Mouse (Mus musculus) B cell, adult 2 months (primary cell): Measurements from ENCODE around the gene Tpgs1.

ENCODE experiments used
- DNase-seq, 2 experiments: peaks; one replicate each; pipeline ENCODE4 v3.0.0; 2022

Tpgs1 gene

DNA sequence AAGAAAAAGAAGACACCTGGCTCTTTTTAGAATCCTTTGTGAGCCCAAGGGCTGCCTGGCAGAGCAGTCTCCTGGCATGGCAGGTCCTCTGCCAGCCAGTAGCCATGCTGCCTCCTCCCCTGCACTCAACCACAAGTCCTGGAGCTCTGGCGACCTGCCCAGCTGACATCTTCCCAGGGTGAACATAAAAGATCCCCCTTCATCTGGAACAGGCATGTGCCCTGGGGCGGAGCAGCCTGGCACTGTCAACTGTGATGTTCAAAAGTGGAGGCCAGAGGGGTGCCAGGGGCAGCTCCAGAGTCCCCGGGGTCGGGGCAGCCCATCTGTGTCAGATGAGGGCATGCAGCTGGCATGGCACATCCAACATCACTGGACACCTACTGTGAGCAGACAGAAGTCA, 45.8 kb downstream of the Tpgs1 start:
- DNase-seq, result no peak

DNA sequence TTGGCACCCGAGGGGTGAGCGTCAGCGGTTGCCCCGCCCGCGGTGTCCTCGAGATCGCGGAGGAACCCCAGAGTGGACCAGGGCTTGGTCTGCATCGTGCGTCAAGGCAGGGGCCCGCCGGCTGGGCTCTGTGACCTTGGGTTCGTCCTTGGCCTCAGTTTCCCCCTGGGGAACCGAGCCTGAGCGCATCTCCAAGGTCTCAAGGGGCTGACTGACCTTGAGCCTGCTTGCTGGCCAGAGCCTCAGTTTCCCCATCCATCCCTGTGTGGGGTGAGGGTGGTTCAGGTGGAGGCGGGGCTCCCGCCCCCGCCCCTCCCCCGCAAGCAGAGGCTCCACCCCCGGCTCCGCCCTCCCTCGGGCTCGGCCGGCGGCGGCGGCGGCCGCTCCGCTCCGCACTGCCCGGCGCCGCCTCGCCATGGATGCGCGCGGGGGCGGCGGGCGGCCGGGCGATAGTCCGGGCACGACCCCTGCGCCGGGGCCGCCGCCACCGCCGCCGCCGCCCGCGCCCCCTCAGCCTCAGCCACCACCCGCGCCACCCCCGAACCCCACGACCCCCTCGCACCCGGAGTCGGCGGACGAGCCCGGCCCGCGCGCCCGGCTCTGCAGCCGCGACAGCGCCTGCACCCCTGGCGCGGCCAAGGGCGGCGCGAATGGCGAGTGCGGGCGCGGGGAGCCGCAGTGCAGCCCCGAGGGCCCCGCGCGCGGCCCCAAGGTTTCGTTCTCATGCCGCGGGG, 47.3 kb downstream of the Tpgs1 start, which contains the start of gene Hcn2:
Gene Hcn2, plus strand, starts transcription at position 381 of the 734 bp plus-strand sequence.
- no peak for DNase-seq

DNA sequence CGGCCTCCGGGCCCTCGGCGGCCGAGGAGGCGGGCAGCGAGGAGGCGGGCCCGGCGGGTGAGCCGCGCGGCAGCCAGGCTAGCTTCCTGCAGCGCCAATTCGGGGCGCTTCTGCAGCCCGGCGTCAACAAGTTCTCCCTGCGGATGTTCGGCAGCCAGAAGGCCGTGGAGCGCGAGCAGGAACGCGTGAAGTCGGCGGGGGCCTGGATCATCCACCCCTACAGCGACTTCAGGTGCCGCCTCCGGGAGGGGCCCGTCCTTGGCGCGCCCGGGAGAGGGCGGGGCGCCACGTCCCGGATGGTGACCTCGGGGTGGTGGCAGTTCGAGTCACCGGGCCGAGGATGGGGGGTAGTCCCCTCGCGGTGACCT, 47.8 kb downstream of the Tpgs1 start:
- peak in 1 of 2 experiments; percentile 34 for DNase-seq

GRCm38 (mm10) chr10:79717640-79718357, 48.6 kb downstream of the Tpgs1 start:
- peak; percentile 61 to 65 for DNase-seq

- no peak for DNase-seq
These were observed 51.9 kb downstream of the Tpgs1 start for GRCm38 (mm10) chr10:79721089-79721488.

DNA sequence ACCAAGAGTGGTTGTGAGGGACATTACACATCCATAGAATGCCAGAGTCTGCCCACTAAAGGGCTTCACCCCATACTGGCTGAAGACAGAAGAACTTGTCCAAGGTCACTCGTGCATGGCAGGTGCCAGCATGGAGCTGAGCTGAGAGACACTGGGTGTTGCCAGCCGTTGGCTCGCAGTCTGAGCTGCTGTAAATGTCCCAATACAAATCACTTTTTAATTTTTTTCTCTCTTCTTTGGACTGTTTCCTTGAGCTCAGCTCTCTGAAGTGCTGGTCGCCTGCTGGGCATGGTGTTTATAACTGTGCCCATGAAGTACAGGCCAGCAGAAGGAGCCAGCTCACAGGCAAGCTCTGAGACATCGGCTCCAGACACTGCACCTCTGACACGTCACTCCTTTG, 53.9 kb downstream of the Tpgs1 start:
- DNase-seq, result no peak

GRCm38 (mm10) chr10:79723692-79724091, 54.5 kb downstream of the Tpgs1 start:
- DNase-seq, result no peak
